ENCODE assay signal across 27 mouse cellular contexts in the genomic region with DNA sequence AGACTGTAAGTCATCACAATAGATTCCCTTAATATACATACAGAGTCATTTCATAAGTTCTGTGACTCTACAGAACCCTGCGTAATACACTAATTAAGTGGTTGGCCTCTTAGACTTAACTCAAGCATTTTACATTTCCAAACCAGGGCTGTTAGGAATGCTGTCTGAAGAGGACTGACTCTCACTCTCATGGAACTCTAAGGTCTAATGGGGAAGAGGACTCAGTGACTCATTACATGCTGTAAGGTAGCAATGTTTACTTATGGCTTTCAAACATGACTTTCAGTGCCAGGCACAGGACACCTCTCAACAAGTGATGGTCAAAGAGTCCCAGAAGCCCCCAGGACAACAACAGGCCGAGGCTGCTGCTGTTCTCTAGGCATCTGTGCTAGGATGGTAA.
"Had no signal": no experiment of that assay in that cellular context is flagged by ENCODE, and none has a peak within 500 bp of the region (broad histone marks: within the 10 kb centered on the region; RNA-seq: fewer than 3 reads in every experiment).

No protein-coding gene starts in this region.

- H3K27me3 ChIP-seq: heart, embryonic 15.5 days; hindbrain, embryonic 12.5 days; kidney, embryonic 15.5 days; limb, embryonic 12.5 days; liver, embryonic 13.5 days had no signal

- H3K4me2 ChIP-seq: heart, embryonic 11.5 days; heart, embryonic 13.5 days; heart, embryonic 15.5 days; hindbrain, embryonic 12.5 days; hindbrain, embryonic 14.5 days; kidney, embryonic 15.5 days; limb, embryonic 12.5 days; liver, embryonic 11.5 days; liver, embryonic 13.5 days had no signal

- H3K9ac ChIP-seq: heart, embryonic 13.5 days; heart, embryonic 15.5 days; hindbrain, embryonic 12.5 days; hindbrain, embryonic 14.5 days; kidney, embryonic 15.5 days; limb, embryonic 12.5 days; liver, embryonic 13.5 days had no signal

- H3K9me3 ChIP-seq: heart, embryonic 13.5 days; heart, embryonic 15.5 days; hindbrain, embryonic 10.5 days; hindbrain, embryonic 12.5 days; kidney, embryonic 15.5 days; limb, embryonic 10.5 days; limb, embryonic 12.5 days; liver, embryonic 13.5 days had no signal

- DNase-seq: gastrocnemius, postnatal 14 days; heart, adult 2 months; heart, postnatal 14 days; heart, postnatal 36 days; kidney, adult 11 months; kidney, adult 2 months; kidney, adult 9 months; kidney, postnatal 14 days; kidney, postnatal 36 days; layer of hippocampus, adult 9-11 months; layer of hippocampus, postnatal 36 days; liver; liver, embryonic 13.5 days had no signal

- H3K4me3 ChIP-seq: heart, adult 2 months; heart, embryonic 13.5 days; heart, embryonic 15.5 days; hindbrain, embryonic 10.5 days; hindbrain, embryonic 12.5 days; kidney, embryonic 15.5 days; limb, embryonic 10.5 days; limb, embryonic 12.5 days; liver, embryonic 13.5 days had no signal

- H3K36me3 ChIP-seq: heart, embryonic 13.5 days; heart, embryonic 15.5 days; hindbrain, embryonic 10.5 days; hindbrain, embryonic 12.5 days; kidney, embryonic 15.5 days; limb, embryonic 12.5 days; liver, embryonic 13.5 days had no signal

- ATAC-seq: forebrain, embryonic 16.5 days; hindbrain, embryonic 16.5 days; inflammation-experienced regulatory T-cells, adult 6 months had no signal

- H3K4me1 ChIP-seq: heart, embryonic 15.5 days; hindbrain, embryonic 12.5 days had no signal

- H3K27ac ChIP-seq: heart, adult 2 months; heart, embryonic 13.5 days; heart, embryonic 15.5 days; hindbrain, embryonic 10.5 days; hindbrain, embryonic 12.5 days; hindbrain, embryonic 14.5 days; kidney, embryonic 15.5 days; kidney, postnatal 0 days; limb, embryonic 10.5 days; limb, embryonic 12.5 days; liver, embryonic 13.5 days had no signal
